Mouse (Mus musculus): ENCODE data around the gene Axin1. TPM values are rescaled to one million over a fixed set of nuclear protein-coding genes. Genes with fewer than 3 reads are reported as not detected.

Axin1 gene
- polyA plus RNA-seq, 1 experiment from 2014 or later = 7.1 TPM

- ATAC-seq = 0 out of 2 replicates have a peak, but pooled peaks have one; percentile 28
- no peak overlapping the region for H3K4me3 ChIP-seq (ENCODE audit: low read length)
- H3K4me1 ChIP-seq (ENCODE audit: control insufficient read depth, insufficient read depth, low read depth, low read length) = no peaks in the 10 kb centered on the region
- WGBS = 82% methylated on average over 18 of the region's 18 CpGs
- H3K4me2 ChIP-seq (ENCODE audit: low read length) = no peak overlapping the region
- no peak overlapping the region for H3K27ac ChIP-seq (ENCODE audit: low read depth, low read length)
- no peaks in the 10 kb centered on the region for H3K27me3 ChIP-seq (replicated peaks; ENCODE audit: control insufficient read depth, insufficient read depth, low read length)
- no peak overlapping the region for H3K9ac ChIP-seq (ENCODE audit: low read depth, low read length)
- no peaks in the 10 kb centered on the region for H3K9me3 ChIP-seq (ENCODE audit: control insufficient read depth, low read length)
- H3K36me3 ChIP-seq (ENCODE audit: control insufficient read depth, insufficient read depth, low read length) = peaks cover 13% of the 10 kb centered on the region
Observed at GRCm38 (mm10) chr17:26131856-26132853, 6.3 kb upstream of the Axin1 start.

GRCm38 (mm10) chr17:26137106-26137750 lies 1.3 kb upstream of the Axin1 start:
- ATAC-seq = no peak
- Histone ChIP-seq H3K4me3 (ENCODE audit: low read length) (no peak overlapping the region), H3K27me3 (replicated peaks; ENCODE audit: control insufficient read depth, insufficient read depth, low read length) (no peaks in the 10 kb centered on the region), H3K9ac (ENCODE audit: low read depth, low read length) (no peak overlapping the region), H3K9me3 (ENCODE audit: control insufficient read depth, low read length) (no peaks in the 10 kb centered on the region), H3K4me1 (ENCODE audit: control insufficient read depth, insufficient read depth, low read depth, low read length) (peaks cover 20% of the 10 kb centered on the region), H3K4me2 (ENCODE audit: low read length) (no peak overlapping the region), H3K27ac (ENCODE audit: low read depth, low read length) (no peak overlapping the region), H3K36me3 (ENCODE audit: control insufficient read depth, insufficient read depth, low read length) (no peaks in the 10 kb centered on the region)
- WGBS = 89% methylated on average over 11 of the region's 11 CpGs

GRCm38 (mm10) chr17:26137751-26138130 lies 747 bp upstream of the Axin1 start:
- WGBS = 88% methylated on average over 2 of the region's 2 CpGs
- Histone ChIP-seq H3K4me3 (ENCODE audit: low read length) (peak overlapping the region; percentile 85), H3K4me2 (ENCODE audit: low read length) (peak overlapping the region; percentile 73), H3K9ac (ENCODE audit: low read depth, low read length) (peak overlapping the region; percentile 56; the same call in 1 of the 2 replicates), H3K4me1 (ENCODE audit: control insufficient read depth, insufficient read depth, low read depth, low read length) (peaks cover 20% of the 10 kb centered on the region), H3K27me3 (replicated peaks; ENCODE audit: control insufficient read depth, insufficient read depth, low read length) (no peaks in the 10 kb centered on the region), H3K36me3 (ENCODE audit: control insufficient read depth, insufficient read depth, low read length) (no peaks in the 10 kb centered on the region), H3K9me3 (ENCODE audit: control insufficient read depth, low read length) (no peaks in the 10 kb centered on the region), H3K27ac (ENCODE audit: low read depth, low read length) (peak overlapping the region; percentile 93)
- ATAC-seq = no peak

GRCm38 (mm10) chr17:26138901-26139381 lies 453 bp downstream of the Axin1 start:
- WGBS = under 1% methylated on average over 44 of the region's 58 CpGs
- H3K36me3 ChIP-seq (ENCODE audit: control insufficient read depth, insufficient read depth, low read length) = no peaks in the 10 kb centered on the region
- H3K4me2 ChIP-seq (ENCODE audit: low read length) = peak overlapping the region; percentile 73
- H3K27ac ChIP-seq (ENCODE audit: low read depth, low read length) = peak overlapping the region; percentile 93
- H3K27me3 ChIP-seq (replicated peaks; ENCODE audit: control insufficient read depth, insufficient read depth, low read length) = no peaks in the 10 kb centered on the region
- peak overlapping the region; percentile 85 for H3K4me3 ChIP-seq (ENCODE audit: low read length)
- H3K9ac ChIP-seq (ENCODE audit: low read depth, low read length) = peak overlapping the region; percentile 95
- peaks cover 20% of the 10 kb centered on the region for H3K4me1 ChIP-seq (ENCODE audit: control insufficient read depth, insufficient read depth, low read depth, low read length)
- ATAC-seq = peak; percentile 66
- H3K9me3 ChIP-seq (ENCODE audit: control insufficient read depth, low read length) = no peaks in the 10 kb centered on the region

GRCm38 (mm10) chr17:26142796-26143195 lies 4.3 kb downstream of the Axin1 start:
- peaks cover 5% of the 10 kb centered on the region; the same call in 1 of the 2 replicates for H3K36me3 ChIP-seq (ENCODE audit: control insufficient read depth, insufficient read depth, low read length)
- no peak for ATAC-seq
- no peak overlapping the region for H3K27ac ChIP-seq (ENCODE audit: low read depth, low read length)
- H3K4me1 ChIP-seq (ENCODE audit: control insufficient read depth, insufficient read depth, low read depth, low read length) = peaks cover 19% of the 10 kb centered on the region
- H3K4me3 ChIP-seq (ENCODE audit: low read length) = no peak overlapping the region
- WGBS = 100% methylated on average over 4 of the region's 4 CpGs
- H3K9ac ChIP-seq (ENCODE audit: low read depth, low read length) = no peak overlapping the region
- no peak overlapping the region for H3K4me2 ChIP-seq (ENCODE audit: low read length)
- no peaks in the 10 kb centered on the region for H3K9me3 ChIP-seq (ENCODE audit: control insufficient read depth, low read length)
- no peaks in the 10 kb centered on the region for H3K27me3 ChIP-seq (replicated peaks; ENCODE audit: control insufficient read depth, insufficient read depth, low read length)

- H3K4me3 ChIP-seq (ENCODE audit: low read length) = no peak overlapping the region
- ATAC-seq = no peak
- no peaks in the 10 kb centered on the region for H3K9me3 ChIP-seq (ENCODE audit: control insufficient read depth, low read length)
- H3K4me2 ChIP-seq (ENCODE audit: low read length) = no peak overlapping the region
- peaks cover 16% of the 10 kb centered on the region for H3K4me1 ChIP-seq (ENCODE audit: control insufficient read depth, insufficient read depth, low read depth, low read length)
- H3K27ac ChIP-seq (ENCODE audit: low read depth, low read length) = no peak overlapping the region
- no peak overlapping the region for H3K9ac ChIP-seq (ENCODE audit: low read depth, low read length)
- no peaks in the 10 kb centered on the region for H3K27me3 ChIP-seq (replicated peaks; ENCODE audit: control insufficient read depth, insufficient read depth, low read length)
- 94% methylated on average over 5 of the region's 5 CpGs for WGBS
- H3K36me3 ChIP-seq (ENCODE audit: control insufficient read depth, insufficient read depth, low read length) = peaks cover 5% of the 10 kb centered on the region
Observed at GRCm38 (mm10) chr17:26143386-26143785, 4.9 kb downstream of the Axin1 start.

GRCm38 (mm10) chr17:26149056-26149455 lies 10.6 kb downstream of the Axin1 start:
- Histone ChIP-seq H3K4me1 (ENCODE audit: control insufficient read depth, insufficient read depth, low read depth, low read length) (no peaks in the 10 kb centered on the region), H3K27ac (ENCODE audit: low read depth, low read length) (no peak overlapping the region), H3K36me3 (ENCODE audit: control insufficient read depth, insufficient read depth, low read length) (peaks cover 10% of the 10 kb centered on the region), H3K4me3 (ENCODE audit: low read length) (no peak overlapping the region), H3K9ac (ENCODE audit: low read depth, low read length) (no peak overlapping the region), H3K27me3 (replicated peaks; ENCODE audit: control insufficient read depth, insufficient read depth, low read length) (no peaks in the 10 kb centered on the region), H3K9me3 (ENCODE audit: control insufficient read depth, low read length) (no peaks in the 10 kb centered on the region), H3K4me2 (ENCODE audit: low read length) (no peak overlapping the region)
- no peak for ATAC-seq
- WGBS = 80% methylated on average over 2 of the region's 2 CpGs

- no peak overlapping the region for H3K9ac ChIP-seq (ENCODE audit: low read depth, low read length)
- no peaks in the 10 kb centered on the region for H3K9me3 ChIP-seq (ENCODE audit: control insufficient read depth, low read length)
- no peaks in the 10 kb centered on the region for H3K4me1 ChIP-seq (ENCODE audit: control insufficient read depth, insufficient read depth, low read depth, low read length)
- H3K4me3 ChIP-seq (ENCODE audit: low read length) = no peak overlapping the region
- ATAC-seq = no peak
- WGBS = 100% methylated on average over 2 of the region's 2 CpGs
- H3K27me3 ChIP-seq (replicated peaks; ENCODE audit: control insufficient read depth, insufficient read depth, low read length) = no peaks in the 10 kb centered on the region
- H3K27ac ChIP-seq (ENCODE audit: low read depth, low read length) = no peak overlapping the region
- H3K4me2 ChIP-seq (ENCODE audit: low read length) = no peak overlapping the region
- peaks cover 4% of the 10 kb centered on the region for H3K36me3 ChIP-seq (ENCODE audit: control insufficient read depth, insufficient read depth, low read length)
Observed at GRCm38 (mm10) chr17:26151886-26152630, 13.6 kb downstream of the Axin1 start.

Data from hindbrain, embryonic 16.5 days (tissue).